Mouse (Mus musculus): Measurements from ENCODE around the gene Nosip. TPM values are rescaled to one million over a fixed set of nuclear protein-coding genes. Genes with fewer than 3 reads are reported as not detected.
"Not testable (repeated sequence)": the region's sequence is repeated elsewhere in the genome, so short reads cannot be mapped to it uniquely, and the experiment has no call there.

Gene Nosip
- polyA plus RNA-seq, 1 experiment from 2014 or later = 65.1 TPM

DNA sequence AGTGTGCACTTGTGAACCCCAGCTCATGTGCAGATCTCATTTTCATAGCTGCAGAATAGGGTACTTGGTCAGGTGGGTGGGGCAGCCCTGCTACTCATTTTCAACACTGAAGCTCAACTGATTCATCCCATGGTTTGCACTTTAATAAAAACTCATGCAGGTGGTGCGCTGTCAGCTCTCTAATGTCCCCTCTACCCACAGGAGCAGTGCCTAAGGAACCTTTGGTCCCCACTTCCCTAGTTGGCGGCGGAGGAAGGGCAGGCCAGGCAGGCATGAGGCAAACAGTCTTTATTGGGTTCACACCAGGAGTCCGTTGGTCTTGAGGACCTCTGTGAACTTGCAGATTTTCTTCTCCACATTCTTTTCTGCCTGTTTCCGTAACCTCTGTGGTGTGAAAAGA is 63.4 kb downstream of the Nosip start:
- H3K27ac ChIP-seq (ENCODE audit: low read depth, low read length); H3K4me3 ChIP-seq (ENCODE audit: low read depth, low read length); H3K4me2 ChIP-seq (ENCODE audit: low read depth); H3K9ac ChIP-seq (ENCODE audit: low read length); DNase-seq (ENCODE audit: low spot score); H3K27me3 ChIP-seq (ENCODE audit: control insufficient read depth, insufficient read depth, low read length); H3K9me3 ChIP-seq (ENCODE audit: control insufficient read depth, low read length); ATAC-seq (ENCODE audit: insufficient read depth, low FRiP score, low TSS enrichment): not testable (repeated sequence)
- H3K36me3 ChIP-seq (ENCODE audit: control insufficient read depth, insufficient read depth, low read length) = peaks cover 41% of the 10 kb centered on the region
- peaks cover 27% of the 10 kb centered on the region for H3K4me1 ChIP-seq (ENCODE audit: control insufficient read depth, insufficient read depth, low read length)
- WGBS = 60% methylated on average over 5 of the region's 5 CpGs

DNA sequence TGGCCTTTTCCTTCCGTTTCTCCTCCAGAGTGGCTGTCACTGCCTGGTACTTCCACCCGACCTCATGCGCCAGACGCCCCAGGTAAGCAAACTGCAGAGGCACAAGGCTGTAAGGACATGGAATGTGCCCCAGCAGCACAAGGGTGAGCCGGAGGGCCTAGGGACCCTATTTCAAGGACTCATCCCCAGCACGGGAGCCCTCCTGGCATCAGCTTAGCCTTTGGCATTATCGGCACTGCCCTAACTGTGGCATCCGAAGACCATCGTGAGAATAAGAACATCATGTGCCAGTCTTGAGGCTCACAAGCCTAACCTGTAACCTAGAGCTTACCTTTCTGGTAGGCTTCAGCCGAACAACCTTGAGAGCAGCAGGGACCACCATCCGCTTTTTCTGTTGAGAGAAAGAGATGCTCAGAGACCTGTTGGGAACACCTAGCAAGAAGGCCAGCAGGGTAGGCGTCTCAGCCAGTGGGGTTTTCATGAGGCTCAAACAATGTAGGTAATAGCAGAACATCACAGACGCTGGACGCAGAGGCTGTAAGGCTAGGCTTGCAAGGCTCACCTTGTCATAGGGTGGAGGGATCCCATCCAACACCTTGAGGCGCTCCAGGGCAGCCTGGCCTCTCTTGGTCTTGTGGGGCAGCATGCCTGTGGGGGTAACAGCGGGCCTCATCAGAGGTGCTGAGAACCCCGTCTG is 64.1 kb downstream of the Nosip start:
- H3K4me2 ChIP-seq (ENCODE audit: low read depth) = peak overlapping the region; percentile 96
- no peaks in the 10 kb centered on the region for H3K27me3 ChIP-seq (ENCODE audit: control insufficient read depth, insufficient read depth, low read length)
- ATAC-seq (ENCODE audit: insufficient read depth, low FRiP score, low TSS enrichment) (no peak), DNase-seq (ENCODE audit: low spot score) (no peak)
- peaks cover 35% of the 10 kb centered on the region for H3K36me3 ChIP-seq (ENCODE audit: control insufficient read depth, insufficient read depth, low read length)
- H3K9ac ChIP-seq (ENCODE audit: low read length) = peak overlapping the region; percentile 99
- H3K4me1 ChIP-seq (ENCODE audit: control insufficient read depth, insufficient read depth, low read length) = peaks cover 27% of the 10 kb centered on the region
- H3K27ac ChIP-seq (ENCODE audit: low read depth, low read length) = peak overlapping the region; percentile 84
- no peaks in the 10 kb centered on the region for H3K9me3 ChIP-seq (ENCODE audit: control insufficient read depth, low read length)
- peak overlapping the region; percentile 95 for H3K4me3 ChIP-seq (ENCODE audit: low read depth, low read length)
- 76% methylated on average over 17 of the region's 17 CpGs for WGBS

DNA sequence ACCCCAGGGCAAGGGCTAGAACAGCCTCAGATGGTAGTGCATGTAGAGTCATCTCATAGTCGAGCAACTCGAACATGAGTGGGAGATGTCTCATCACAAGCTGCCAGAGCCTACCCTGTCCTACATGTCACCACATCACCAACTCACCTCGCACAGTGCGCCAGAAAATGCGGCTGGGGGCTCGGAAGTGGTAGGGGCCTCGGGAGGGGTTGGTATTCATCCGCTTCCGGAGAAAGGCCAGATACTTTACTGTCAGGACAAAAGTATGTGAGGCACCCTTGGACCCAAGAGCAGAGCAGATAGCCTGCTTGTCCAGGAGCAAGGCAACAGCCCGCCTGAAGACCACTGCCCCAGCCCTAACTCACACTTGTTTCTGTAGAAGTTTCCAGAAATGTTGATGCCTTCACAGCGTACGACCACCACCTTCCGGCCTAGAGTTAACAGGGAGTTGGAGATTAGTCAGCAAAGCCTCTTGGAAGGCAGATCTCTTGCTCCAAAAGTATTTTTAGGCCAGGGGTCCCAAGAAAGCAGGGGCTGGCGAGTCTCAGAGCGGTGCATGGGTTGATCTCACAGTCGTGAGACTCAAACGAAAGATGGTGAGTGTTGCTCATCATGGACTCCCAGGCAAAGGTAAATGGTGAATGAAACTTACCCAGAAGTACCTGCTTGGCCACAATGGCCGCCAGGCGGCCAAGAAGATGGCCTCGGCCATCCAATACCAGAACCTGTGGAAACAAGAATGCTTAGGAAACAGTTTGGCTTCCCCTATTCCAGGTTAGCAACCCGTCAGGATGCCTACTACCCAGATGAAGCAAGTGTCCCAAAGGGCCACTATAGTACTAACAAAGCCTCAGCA is 64.8 kb downstream of the Nosip start:
- DNase-seq (ENCODE audit: low spot score) (no peak), ATAC-seq (ENCODE audit: insufficient read depth, low FRiP score, low TSS enrichment) (no peak)
- Histone ChIP-seq H3K4me1 (ENCODE audit: control insufficient read depth, insufficient read depth, low read length) (peaks cover 27% of the 10 kb centered on the region), H3K9ac (ENCODE audit: low read length) (peak overlapping the region; percentile 99), H3K36me3 (ENCODE audit: control insufficient read depth, insufficient read depth, low read length) (peaks cover 28% of the 10 kb centered on the region), H3K27me3 (ENCODE audit: control insufficient read depth, insufficient read depth, low read length) (no peaks in the 10 kb centered on the region), H3K9me3 (ENCODE audit: control insufficient read depth, low read length) (no peaks in the 10 kb centered on the region), H3K4me2 (ENCODE audit: low read depth) (peak overlapping the region; percentile 96), H3K4me3 (ENCODE audit: low read depth, low read length) (peak overlapping the region; percentile 95), H3K27ac (ENCODE audit: low read depth, low read length) (peak overlapping the region; percentile 84)
- WGBS = 49% methylated on average over 21 of the region's 21 CpGs

MicroRNA genes within 50 kb of the gene (microRNA counts, 519-probe panel; counts per million panel counts)
- microRNA mmu-miR-150 = 171 counts per million, percentile 57 among the panel's probes with 10 or more counts

Small RNA genes within 50 kb of the gene (microRNA-seq; reads per million reads assigned to microRNA genes)
- gene Mir150 (9.9 reads per million, percentile 22 among the genes with 10 or more reads in this experiment), gene Mir5121 (10.7 reads per million, percentile 23 among the genes with 10 or more reads in this experiment), gene Mir7054 (not detected)

Other genes starting within 250 kb of the Nosip start
- 64.2 and 68.3 TPM in 2 replicates for gene Nup62, start 246.3 kb upstream of the Nosip start, polyA plus RNA-seq (2014; fragmentation: Nextera tagmentation; extraction: Ambion mirVana)
- 0.65 and 1.1 TPM in 2 replicates for gene Il4i1, start 246.0 kb upstream of the Nosip start, polyA plus RNA-seq (2014; fragmentation: Nextera tagmentation; extraction: Ambion mirVana)
- gene Atf5, start 245.8 kb upstream of the Nosip start, polyA plus RNA-seq (2014; fragmentation: Nextera tagmentation; extraction: Ambion mirVana) = 2.1 and 3.1 TPM in 2 replicates
- 37.2 and 49.3 TPM in 2 replicates for gene Akt1s1, start 213.4 kb upstream of the Nosip start, polyA plus RNA-seq (2014; fragmentation: Nextera tagmentation; extraction: Ambion mirVana)
- gene Tbc1d17, start 213.3 kb upstream of the Nosip start, polyA plus RNA-seq (2014; fragmentation: Nextera tagmentation; extraction: Ambion mirVana) = 69.3 and 93.0 TPM in 2 replicates
- gene Pnkp, start 205.3 kb upstream of the Nosip start, polyA plus RNA-seq (2014; fragmentation: Nextera tagmentation; extraction: Ambion mirVana) = 30.2 and 30.6 TPM in 2 replicates
- 418 and 419 TPM in 2 replicates for gene Ptov1, start 192.6 kb upstream of the Nosip start, polyA plus RNA-seq (2014; fragmentation: Nextera tagmentation; extraction: Ambion mirVana)
- 87.7 and 93.1 TPM in 2 replicates for gene Med25, start 169.7 kb upstream of the Nosip start, polyA plus RNA-seq (2014; fragmentation: Nextera tagmentation; extraction: Ambion mirVana)
- 18.7 and 20.0 TPM in 2 replicates for gene Fuz, start 166.3 kb upstream of the Nosip start, polyA plus RNA-seq (2014; fragmentation: Nextera tagmentation; extraction: Ambion mirVana)
- gene Ap2a1, start 132.9 kb upstream of the Nosip start, polyA plus RNA-seq (2014; fragmentation: Nextera tagmentation; extraction: Ambion mirVana) = 92.5 and 95.0 TPM in 2 replicates
- gene Tsks, start 119.2 kb upstream of the Nosip start, polyA plus RNA-seq (2014; fragmentation: Nextera tagmentation; extraction: Ambion mirVana) = 0.27 TPM in 1 of 2 replicates, not detected in the other
- 22.0 and 25.2 TPM in 2 replicates for gene Cpt1c, start 87.6 kb upstream of the Nosip start, polyA plus RNA-seq (2014; fragmentation: Nextera tagmentation; extraction: Ambion mirVana)
- gene Prmt1, start 75.9 kb upstream of the Nosip start, polyA plus RNA-seq (2014; fragmentation: Nextera tagmentation; extraction: Ambion mirVana) = 304 and 319 TPM in 2 replicates
- gene Irf3, start 64.8 kb upstream of the Nosip start, polyA plus RNA-seq (2014; fragmentation: Nextera tagmentation; extraction: Ambion mirVana) = 67.1 and 72.3 TPM in 2 replicates
- 51.6 and 52.9 TPM in 2 replicates for gene Bcl2l12, start 63.7 kb upstream of the Nosip start, polyA plus RNA-seq (2014; fragmentation: Nextera tagmentation; extraction: Ambion mirVana)
- 54.7 and 57.6 TPM in 2 replicates for gene Scaf1, start 46.1 kb upstream of the Nosip start, polyA plus RNA-seq (2014; fragmentation: Nextera tagmentation; extraction: Ambion mirVana)
- gene Rras, start 44.5 kb upstream of the Nosip start, polyA plus RNA-seq (2014; fragmentation: Nextera tagmentation; extraction: Ambion mirVana) = 17.7 and 20.0 TPM in 2 replicates
- gene Prr12, start 9.5 kb upstream of the Nosip start, polyA plus RNA-seq (2014; fragmentation: Nextera tagmentation; extraction: Ambion mirVana) = 12.9 and 13.2 TPM in 2 replicates
- gene Prrg2, start 248 bp downstream of the Nosip start, polyA plus RNA-seq (2014; fragmentation: Nextera tagmentation; extraction: Ambion mirVana) = 14.8 and 16.2 TPM in 2 replicates
- gene Rcn3, start 29.8 kb downstream of the Nosip start, polyA plus RNA-seq (2014; fragmentation: Nextera tagmentation; extraction: Ambion mirVana) = 142 and 151 TPM in 2 replicates
- 11.3 and 12.8 TPM in 2 replicates for gene Fcgrt, start 41.4 kb downstream of the Nosip start, polyA plus RNA-seq (2014; fragmentation: Nextera tagmentation; extraction: Ambion mirVana)
- 1,454 and 1,462 TPM in 2 replicates for gene Rps11, start 62.0 kb downstream of the Nosip start, polyA plus RNA-seq (2014; fragmentation: Nextera tagmentation; extraction: Ambion mirVana)
- gene Rpl13a, start 66.3 kb downstream of the Nosip start, polyA plus RNA-seq (2014; fragmentation: Nextera tagmentation; extraction: Ambion mirVana) = 1,071 and 1,190 TPM in 2 replicates
- gene Gm45713, start 73.8 kb downstream of the Nosip start, polyA plus RNA-seq (2014; fragmentation: Nextera tagmentation; extraction: Ambion mirVana) = 0.21 and 0.30 TPM in 2 replicates
- 0.76 and 0.85 TPM in 2 replicates for gene Flt3l, start 74.0 kb downstream of the Nosip start, polyA plus RNA-seq (2014; fragmentation: Nextera tagmentation; extraction: Ambion mirVana)
- gene Pih1d1, start 91.9 kb downstream of the Nosip start, polyA plus RNA-seq (2014; fragmentation: Nextera tagmentation; extraction: Ambion mirVana) = 98.4 and 108 TPM in 2 replicates
- gene Aldh16a1, start 92.2 kb downstream of the Nosip start, polyA plus RNA-seq (2014; fragmentation: Nextera tagmentation; extraction: Ambion mirVana) = 34.2 and 37.6 TPM in 2 replicates
- 2.3 and 3.6 TPM in 2 replicates for gene Slc17a7, start 101.5 kb downstream of the Nosip start, polyA plus RNA-seq (2014; fragmentation: Nextera tagmentation; extraction: Ambion mirVana)
- gene Gfy, start 117.1 kb downstream of the Nosip start, polyA plus RNA-seq (2014; fragmentation: Nextera tagmentation; extraction: Ambion mirVana) = not detected in 2 replicates
- not detected in 2 replicates for gene Pth2, start 118.6 kb downstream of the Nosip start, polyA plus RNA-seq (2014; fragmentation: Nextera tagmentation; extraction: Ambion mirVana)
- gene Ccdc155, start 142.5 kb downstream of the Nosip start, polyA plus RNA-seq (2014; fragmentation: Nextera tagmentation; extraction: Ambion mirVana) = 0.27 and 0.47 TPM in 2 replicates
- 3.1 and 5.2 TPM in 2 replicates for gene Dkkl1, start 149.7 kb downstream of the Nosip start, polyA plus RNA-seq (2014; fragmentation: Nextera tagmentation; extraction: Ambion mirVana)
- gene Tead2, start 153.3 kb downstream of the Nosip start, polyA plus RNA-seq (2014; fragmentation: Nextera tagmentation; extraction: Ambion mirVana) = 247 and 252 TPM in 2 replicates
- gene Cd37, start 176.7 kb downstream of the Nosip start, polyA plus RNA-seq (2014; fragmentation: Nextera tagmentation; extraction: Ambion mirVana) = 0.74 and 0.76 TPM in 2 replicates
- 0.11 TPM in 1 of 2 replicates, not detected in the other for gene Slc6a16, start 178.7 kb downstream of the Nosip start, polyA plus RNA-seq (2014; fragmentation: Nextera tagmentation; extraction: Ambion mirVana)
- gene Slc6a21, start 215.1 kb downstream of the Nosip start, polyA plus RNA-seq (2014; fragmentation: Nextera tagmentation; extraction: Ambion mirVana) = not detected in 2 replicates